Comparison of ENCODE assay signal across 10 mouse cellular contexts in genomic region chr2:127523950-127524729, GRCm38 (mm10). TPM values are rescaled to one million over a fixed set of nuclear protein-coding genes. Genes with fewer than 3 reads are reported as not detected.
DNase-seq lines count a peak whose midpoint lies in the region; ATAC-seq and TF ChIP-seq lines count a peak whose summit lies in the region.
"Had no signal": no experiment of that assay in that cellular context is flagged by ENCODE, and none has a peak within 500 bp of the region (broad histone marks: within the 10 kb centered on the region; RNA-seq: fewer than 3 reads in every experiment).

No protein-coding gene starts in this region.

- no peaks in the 10 kb centered on the region for H3K36me3 ChIP-seq in heart, embryonic 12.5 days
- no peaks in the 10 kb centered on the region for H3K36me3 ChIP-seq in lung, embryonic 14.5 days (ENCODE audit: insufficient read depth)
- no peaks in the 10 kb centered on the region for H3K36me3 ChIP-seq in liver, embryonic 13.5 days
- no peaks in the 10 kb centered on the region for H3K36me3 ChIP-seq in midbrain, embryonic 11.5 days (ENCODE audit: control insufficient read depth, insufficient read depth, low read length)
- H3K36me3 ChIP-seq: limb, embryonic 13.5 days; neural tube, embryonic 12.5 days had no signal

- DNase-seq in heart, adult 18-20 months: peak; percentile 17 to 36
- peak; percentile 28 for DNase-seq in lung, embryonic 14.5 days
- DNase-seq in lung, postnatal 36 days: no peak
- peak; percentile 65 for DNase-seq in brain, embryonic 14.5 days (ENCODE audit: low read depth)
- no peak for DNase-seq in liver, embryonic 13.5 days
- DNase-seq in Muller cell, postnatal 12 days (ENCODE audit: inconsistent ontology term): no peak
- no peak for DNase-seq in midbrain, embryonic 11.5 days (ENCODE audit: low spot score, missing footprints)

- no peak for ATAC-seq in heart, embryonic 12.5 days (ENCODE audit: insufficient number of reproducible peaks, low FRiP score)
- no peak for ATAC-seq in lung, embryonic 14.5 days (ENCODE audit: insufficient read depth)
- ATAC-seq in liver, embryonic 13.5 days (ENCODE audit: low read depth): no peak; the same call in 1 of the 2 replicates
- no peak for ATAC-seq in midbrain, embryonic 11.5 days (ENCODE audit: low FRiP score)

- H3K27me3 ChIP-seq in heart, embryonic 12.5 days (replicated peaks): peaks cover 22% of the 10 kb centered on the region
- H3K27me3 ChIP-seq in lung, embryonic 14.5 days (ENCODE audit: insufficient read depth, low read length): no peaks in the 10 kb centered on the region
- H3K27me3 ChIP-seq in liver, embryonic 13.5 days: peaks cover 34% of the 10 kb centered on the region
- no peaks in the 10 kb centered on the region for H3K27me3 ChIP-seq in midbrain, embryonic 11.5 days (ENCODE audit: control insufficient read depth, insufficient read depth, low read length)
- H3K27me3 ChIP-seq: neural tube, embryonic 12.5 days had no signal

- no peaks in the 10 kb centered on the region for H3K9me3 ChIP-seq in heart, embryonic 12.5 days (replicated peaks)
- H3K9me3 ChIP-seq in lung, embryonic 14.5 days (ENCODE audit: low read depth, low read length): no peaks in the 10 kb centered on the region
- no peaks in the 10 kb centered on the region for H3K9me3 ChIP-seq in liver, embryonic 13.5 days (replicated peaks)
- no peaks in the 10 kb centered on the region for H3K9me3 ChIP-seq in midbrain, embryonic 11.5 days (ENCODE audit: control insufficient read depth, low read length)
- H3K9me3 ChIP-seq: limb, embryonic 13.5 days; neural tube, embryonic 12.5 days had no signal

- no peak overlapping the region for H3K4me3 ChIP-seq in heart, embryonic 12.5 days
- no peak overlapping the region for H3K4me3 ChIP-seq in lung, embryonic 14.5 days (ENCODE audit: low read depth, low read length)
- H3K4me3 ChIP-seq in liver, embryonic 13.5 days (replicated peaks): no peak overlapping the region
- no peak overlapping the region for H3K4me3 ChIP-seq in midbrain, embryonic 11.5 days (ENCODE audit: low read depth, low read length)
- H3K4me3 ChIP-seq: limb, embryonic 13.5 days; neural tube, embryonic 12.5 days had no signal

- TF ChIP-seq CTCF in lung, embryonic 14.5 days (IDR thresholded peaks at IDR 0.05; ENCODE audit: low read depth): no peak
- TF ChIP-seq CTCF in brain, embryonic 14.5 days (IDR thresholded peaks at IDR 0.05; ENCODE audit: borderline replicate concordance, extremely low read depth, insufficient read depth, insufficient read length): no peak

- 45% methylated on average over 7 of the region's 7 CpGs for WGBS in heart, embryonic 12.5 days
- WGBS in lung, embryonic 14.5 days: 43% methylated on average over 7 of the region's 7 CpGs
- WGBS in liver, embryonic 13.5 days (ENCODE audit: insufficient replicate concordance): 10% methylated on average over 7 of the region's 7 CpGs
- 69% methylated on average over 7 of the region's 7 CpGs for WGBS in midbrain, embryonic 11.5 days

- no peak overlapping the region for H3K4me2 ChIP-seq in heart, embryonic 12.5 days
- H3K4me2 ChIP-seq in lung, embryonic 14.5 days: no peak overlapping the region
- 0 out of 2 replicates have a peak overlapping the region, but pooled peaks have one; percentile 8 for H3K4me2 ChIP-seq in liver, embryonic 13.5 days
- H3K4me2 ChIP-seq in midbrain, embryonic 11.5 days: no peak overlapping the region
- H3K4me2 ChIP-seq: limb, embryonic 13.5 days; neural tube, embryonic 12.5 days had no signal

- no peak overlapping the region for H3K9ac ChIP-seq in heart, embryonic 12.5 days
- no peak overlapping the region for H3K9ac ChIP-seq in lung, embryonic 14.5 days
- H3K9ac ChIP-seq in liver, embryonic 13.5 days: no peak overlapping the region
- H3K9ac ChIP-seq in midbrain, embryonic 11.5 days (ENCODE audit: low read length): no peak overlapping the region
- H3K9ac ChIP-seq: limb, embryonic 13.5 days; neural tube, embryonic 12.5 days had no signal

- TF ChIP-seq POLR2A in brain, embryonic 14.5 days (IDR thresholded peaks at IDR 0.05; ENCODE audit: borderline replicate concordance, extremely low read depth, insufficient read depth, insufficient read length, poor library complexity, severe bottlenecking): no peak

- H3K4me1 ChIP-seq in heart, embryonic 12.5 days (replicated peaks): peaks cover 14% of the 10 kb centered on the region
- peaks cover 14% of the 10 kb centered on the region for H3K4me1 ChIP-seq in lung, embryonic 14.5 days (ENCODE audit: insufficient read depth)
- H3K4me1 ChIP-seq in liver, embryonic 13.5 days (replicated peaks): peaks cover 14% of the 10 kb centered on the region
- H3K4me1 ChIP-seq in midbrain, embryonic 11.5 days (ENCODE audit: control insufficient read depth, insufficient read depth, low read length): peaks cover 19% of the 10 kb centered on the region

- no peak overlapping the region for H3K27ac ChIP-seq in heart, embryonic 12.5 days (ENCODE audit: poor library complexity, severe bottlenecking)
- H3K27ac ChIP-seq in lung, embryonic 14.5 days (ENCODE audit: low read depth): no peak overlapping the region
- H3K27ac ChIP-seq in liver, embryonic 13.5 days: 0 out of 2 replicates have a peak overlapping the region, but pooled peaks have one; percentile 12
- no peak overlapping the region for H3K27ac ChIP-seq in midbrain, embryonic 11.5 days (ENCODE audit: low read depth, low read length)
- H3K27ac ChIP-seq: limb, embryonic 13.5 days; neural tube, embryonic 12.5 days had no signal

RNA-seq across cellular contexts. Expression of gene Kcnip3, which starts 2.2 kb away (rescaled TPM):
- total RNA-seq in heart, adult 18-20 months (2021): 1 to 10 TPM; 1.5 to 1.8 TPM
- polyA plus RNA-seq in heart, embryonic 12.5 days (2016; fragmentation: Nextera tagmentation; extraction: Ambion mirVana): 1.2 TPM in 2 replicates
- polyA plus RNA-seq in lung, embryonic 14.5 days (2014; fragmentation: Nextera tagmentation; extraction: Ambion mirVana): 8.1 and 8.5 TPM in 2 replicates
- polyA plus RNA-seq in brain, embryonic 14.5 days (2012; rRNA removed): 15.2 and 15.5 TPM in 2 replicates
- 0.27 and 0.33 TPM in 2 replicates for polyA plus RNA-seq in liver, embryonic 13.5 days (2015; fragmentation: Nextera tagmentation; extraction: Ambion mirVana)
- 3.9 and 4.4 TPM in 2 replicates for polyA plus RNA-seq in midbrain, embryonic 11.5 days (2014; fragmentation: Nextera tagmentation; extraction: Ambion mirVana)

RNA-seq across cellular contexts. Expression of gene Prom2, which starts 17.1 kb away (rescaled TPM):
- total RNA-seq in heart, adult 18-20 months (2021): under 1 TPM; 0.12 to 0.21 TPM
- polyA plus RNA-seq in heart, embryonic 12.5 days (2016; fragmentation: Nextera tagmentation; extraction: Ambion mirVana): 0.19 and 0.21 TPM in 2 replicates
- polyA plus RNA-seq in lung, embryonic 14.5 days (2014; fragmentation: Nextera tagmentation; extraction: Ambion mirVana): 1.6 and 1.8 TPM in 2 replicates
- 0.42 and 0.59 TPM in 2 replicates for polyA plus RNA-seq in brain, embryonic 14.5 days (2012; rRNA removed)
- polyA plus RNA-seq in liver, embryonic 13.5 days (2015; fragmentation: Nextera tagmentation; extraction: Ambion mirVana): 0.03 TPM in 1 of 2 replicates, not detected in the other
- 0.32 TPM in 1 of 2 replicates, not detected in the other for polyA plus RNA-seq in midbrain, embryonic 11.5 days (2014; fragmentation: Nextera tagmentation; extraction: Ambion mirVana)

Comparison
In these comparisons a context has a peak if more than half of its experiments do, and no peak if none do; other contexts are left out.
1. DNase-seq: peak in heart, adult 18-20 months (2 of 2), lung, embryonic 14.5 days (single experiment) and brain, embryonic 14.5 days (single experiment); none in lung, postnatal 36 days (single experiment), liver, embryonic 13.5 days (single experiment), Muller cell, postnatal 12 days (single experiment) and midbrain, embryonic 11.5 days (single experiment).